29 mouse cellular contexts compared by ENCODE assay signal in genomic region chr5:43792354-43792753, GRCm38 (mm10). TPM values are rescaled to one million over a fixed set of nuclear protein-coding genes. Genes with fewer than 3 reads are reported as not detected.
DNase-seq lines count a peak whose midpoint lies in the region; ATAC-seq and TF ChIP-seq lines count a peak whose summit lies in the region.
"Had no signal": no experiment of that assay in that cellular context is flagged by ENCODE, and none has a peak within 500 bp of the region (broad histone marks: within the 10 kb centered on the region; RNA-seq: fewer than 3 reads in every experiment).

No protein-coding gene starts in this region.

- H3K9ac ChIP-seq in liver, embryonic 13.5 days = no peak overlapping the region
- H3K9ac ChIP-seq in intestine, embryonic 15.5 days = no peak overlapping the region
- H3K9ac ChIP-seq: embryonic facial prominence, embryonic 13.5 days; forebrain, embryonic 13.5 days; heart, embryonic 13.5 days; hindbrain, embryonic 12.5 days; hindbrain, embryonic 15.5 days had no signal

- DNase-seq in testis, postnatal 10 days (ENCODE audit: low spot score) = no peak
- peak; percentile 5 for DNase-seq in liver, embryonic 13.5 days
- no peak for DNase-seq in ovary, adult 18-20 months (ENCODE audit: low spot score)
- DNase-seq: adrenal gland, postnatal 10 days; adrenal gland, postnatal 36 days; cerebellum, adult 18-20 months; cerebellum, adult 9-10 months; cerebellum, postnatal 25 days; embryo, embryonic 11 days; gastrocnemius, postnatal 10 days; gastrocnemius, postnatal 36 days; heart, adult 2 months; heart, postnatal 14 days had no signal

- TF ChIP-seq CTCF in testis, adult 2 months (IDR thresholded peaks at IDR 0.05; ENCODE audit: control insufficient read depth, insufficient read depth, insufficient replicate concordance, low read depth, low read length) = no peak

- no peak overlapping the region for H3K4me2 ChIP-seq in liver, embryonic 13.5 days
- no peak overlapping the region for H3K4me2 ChIP-seq in intestine, embryonic 15.5 days (replicated peaks)
- H3K4me2 ChIP-seq: embryonic facial prominence, embryonic 13.5 days; forebrain, embryonic 13.5 days; heart, embryonic 13.5 days; hindbrain, embryonic 12.5 days; hindbrain, embryonic 15.5 days had no signal

- no peaks in the 10 kb centered on the region for H3K27me3 ChIP-seq in testis, adult 2 months (ENCODE audit: control insufficient read depth, insufficient read depth, low read length)
- no peaks in the 10 kb centered on the region for H3K27me3 ChIP-seq in liver, embryonic 13.5 days
- no peaks in the 10 kb centered on the region for H3K27me3 ChIP-seq in intestine, embryonic 15.5 days (replicated peaks)
- H3K27me3 ChIP-seq: embryonic facial prominence, embryonic 13.5 days; forebrain, embryonic 13.5 days; heart, embryonic 13.5 days; hindbrain, embryonic 12.5 days; hindbrain, embryonic 15.5 days; Patski had no signal

- ATAC-seq in liver, embryonic 13.5 days (ENCODE audit: low read depth) = peak; percentile 79
- ATAC-seq in megakaryocyte-erythroid progenitor cell, adult 5-6 weeks (replicated peaks; ENCODE audit: low FRiP score, low TSS enrichment, poor library complexity, severe bottlenecking) = 0 out of 2 replicates have a peak, but pooled peaks have one; percentile 55
- ATAC-seq in intestine, embryonic 15.5 days = no peak
- ATAC-seq: CD4-positive, CD25-positive, alpha-beta regulatory T cell, adult 4 months; forebrain, embryonic 13.5 days; forebrain, embryonic 16.5 days; Patski had no signal

- H3K9me3 ChIP-seq in liver, embryonic 13.5 days (replicated peaks) = no peaks in the 10 kb centered on the region
- no peaks in the 10 kb centered on the region for H3K9me3 ChIP-seq in intestine, embryonic 15.5 days
- H3K9me3 ChIP-seq: embryonic facial prominence, embryonic 10.5 days; embryonic facial prominence, embryonic 13.5 days; forebrain, embryonic 13.5 days; heart, embryonic 10.5 days; heart, embryonic 13.5 days; hindbrain, embryonic 12.5 days; hindbrain, embryonic 15.5 days had no signal

- no peak overlapping the region for H3K27ac ChIP-seq in testis, adult 2 months (ENCODE audit: control insufficient read depth, insufficient read depth, low read depth, low read length)
- H3K27ac ChIP-seq in liver, embryonic 13.5 days = no peak overlapping the region
- no peak overlapping the region for H3K27ac ChIP-seq in intestine, embryonic 15.5 days
- H3K27ac ChIP-seq: embryonic facial prominence, embryonic 10.5 days; embryonic facial prominence, embryonic 13.5 days; forebrain, embryonic 13.5 days; heart, adult 2 months; heart, embryonic 10.5 days; heart, embryonic 13.5 days; hindbrain, embryonic 12.5 days; hindbrain, embryonic 15.5 days had no signal

- no peaks in the 10 kb centered on the region for H3K36me3 ChIP-seq in testis, adult 2 months (ENCODE audit: control insufficient read depth, insufficient read depth, low read length)
- no peaks in the 10 kb centered on the region for H3K36me3 ChIP-seq in liver, embryonic 13.5 days
- H3K36me3 ChIP-seq in intestine, embryonic 15.5 days = no peaks in the 10 kb centered on the region
- H3K36me3 ChIP-seq: embryonic facial prominence, embryonic 10.5 days; embryonic facial prominence, embryonic 13.5 days; heart, embryonic 10.5 days; heart, embryonic 13.5 days; hindbrain, embryonic 12.5 days; hindbrain, embryonic 15.5 days had no signal

- H3K4me3 ChIP-seq in testis, adult 2 months (ENCODE audit: control insufficient read depth, low read depth, low read length) = peak overlapping the region; percentile 14
- no peak overlapping the region for H3K4me3 ChIP-seq in liver, embryonic 13.5 days (replicated peaks)
- no peak overlapping the region for H3K4me3 ChIP-seq in intestine, embryonic 15.5 days (replicated peaks)
- H3K4me3 ChIP-seq: embryonic facial prominence, embryonic 10.5 days; embryonic facial prominence, embryonic 13.5 days; erythroblast, embryonic 14.5 days; forebrain, embryonic 13.5 days; heart, adult 2 months; heart, embryonic 10.5 days; heart, embryonic 13.5 days; hindbrain, embryonic 12.5 days; hindbrain, embryonic 15.5 days had no signal

- H3K4me1 ChIP-seq in testis, adult 2 months (ENCODE audit: control insufficient read depth, insufficient read depth, low read length) = no peaks in the 10 kb centered on the region
- H3K4me1 ChIP-seq in liver, embryonic 13.5 days (replicated peaks) = peaks cover 12% of the 10 kb centered on the region; the same call in 1 of the 2 replicates
- H3K4me1 ChIP-seq in intestine, embryonic 15.5 days (replicated peaks) = no peaks in the 10 kb centered on the region
- H3K4me1 ChIP-seq: embryonic facial prominence, embryonic 10.5 days; embryonic facial prominence, embryonic 13.5 days; forebrain, embryonic 13.5 days; heart, embryonic 10.5 days; heart, embryonic 13.5 days; hindbrain, embryonic 12.5 days; hindbrain, embryonic 15.5 days had no signal

- 46% methylated on average over 5 of the region's 5 CpGs for WGBS in liver, embryonic 13.5 days (ENCODE audit: insufficient replicate concordance)
- 83% methylated on average over 5 of the region's 5 CpGs for WGBS in intestine, embryonic 15.5 days

- TF ChIP-seq POLR2A in testis, adult 2 months (IDR thresholded peaks at IDR 0.05; ENCODE audit: control insufficient read depth, low read depth, low read length) = no peak

RNA-seq across cellular contexts. Expression of gene Bst1, which starts 26.3 kb away (rescaled TPM):
- polyA plus RNA-seq in testis, adult 2 months (2012; rRNA removed) = 0.04 and 0.38 TPM in 2 replicates
- polyA plus RNA-seq in liver, embryonic 13.5 days (2015; fragmentation: Nextera tagmentation; extraction: Ambion mirVana) = 0.16 and 0.35 TPM in 2 replicates
- 1.7 TPM in 1 of 2 replicates, not detected in the other for total RNA-seq in megakaryocyte-erythroid progenitor cell, adult 5-6 weeks (2014; fragmentation: Nextera tagmentation)
- total RNA-seq in megakaryocyte-erythroid progenitor cell, adult 5-6 weeks (2017) = 0.38 TPM in 1 of 2 replicates, not detected in the other
- 0.88 and 0.97 TPM in 2 replicates for polyA plus RNA-seq in intestine, embryonic 15.5 days (2015; fragmentation: Nextera tagmentation; extraction: Ambion mirVana)
- total RNA-seq: gastrocnemius, adult 18-20 months had no signal
- polyA plus RNA-seq: C2C12; CD4-positive, CD25-positive, alpha-beta regulatory T cell, adult 4 months; embryonic facial prominence, embryonic 13.5 days; erythroblast, embryonic 14.5 days; forebrain, embryonic 13.5 days; forebrain, embryonic 16.5 days had no signal

RNA-seq across cellular contexts. Expression of gene Fbxl5, which starts 29.1 kb away (rescaled TPM):
- 33.9 and 42.0 TPM in 2 replicates for polyA plus RNA-seq in testis, adult 2 months (2012; rRNA removed)
- 22.3 and 28.4 TPM in 2 replicates for polyA plus RNA-seq in liver, embryonic 13.5 days (2015; fragmentation: Nextera tagmentation; extraction: Ambion mirVana)
- 23.3 and 36.0 TPM in 2 replicates for total RNA-seq in megakaryocyte-erythroid progenitor cell, adult 5-6 weeks (2014; fragmentation: Nextera tagmentation)
- total RNA-seq in megakaryocyte-erythroid progenitor cell, adult 5-6 weeks (2017) = 27.5 and 52.1 TPM in 2 replicates
- 56.5 and 60.8 TPM in 2 replicates for polyA plus RNA-seq in intestine, embryonic 15.5 days (2015; fragmentation: Nextera tagmentation; extraction: Ambion mirVana)
